Mouse (Mus musculus): ENCODE data around the gene St3gal4. TPM values are rescaled to one million over a fixed set of nuclear protein-coding genes. Genes with fewer than 3 reads are reported as not detected.

St3gal4 gene
- 12.6 and 14.1 TPM in 2 replicates for polyA plus RNA-seq (2015; fragmentation: Nextera tagmentation; extraction: Ambion mirVana)

DNA sequence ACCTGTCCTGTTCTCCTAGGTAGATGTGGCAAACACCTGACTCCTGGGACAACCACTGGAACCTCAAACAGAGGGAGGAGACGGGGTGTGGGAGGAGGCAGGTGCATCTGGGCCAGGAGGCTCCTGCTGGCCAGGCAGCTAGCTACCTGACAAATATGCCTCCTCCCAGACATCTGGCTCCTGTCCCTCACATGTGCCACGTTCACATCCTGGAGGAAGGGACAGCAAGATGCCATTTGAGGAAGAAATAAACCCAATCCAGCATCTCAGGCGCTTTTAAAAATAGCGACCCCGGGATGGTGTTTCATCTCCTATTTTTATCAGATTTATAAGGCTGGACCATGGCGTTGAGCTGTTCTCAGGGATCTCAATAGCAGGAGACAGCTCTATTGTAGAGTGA, at the start of gene St3gal4:
TSS of gene St3gal4 (minus strand) at position 101 of the 400 bp plus-strand sequence.

Other genes with a start within 250 kb of the St3gal4 start
- 26.6 and 30.2 TPM in 2 replicates for gene Dcps, start 56.8 kb upstream of the St3gal4 start, polyA plus RNA-seq (2015; fragmentation: Nextera tagmentation; extraction: Ambion mirVana)
- gene Srpr, start 80.9 kb upstream of the St3gal4 start, polyA plus RNA-seq (2015; fragmentation: Nextera tagmentation; extraction: Ambion mirVana): 90.2 and 97.6 TPM in 2 replicates
- 9.6 and 10.0 TPM in 2 replicates for gene Tirap, start 81.0 kb upstream of the St3gal4 start, polyA plus RNA-seq (2015; fragmentation: Nextera tagmentation; extraction: Ambion mirVana)
- gene Foxred1, start 91.8 kb upstream of the St3gal4 start, polyA plus RNA-seq (2015; fragmentation: Nextera tagmentation; extraction: Ambion mirVana): 29.2 and 29.3 TPM in 2 replicates
- 14.3 and 15.9 TPM in 2 replicates for gene Fam118b, start 148.5 kb upstream of the St3gal4 start, polyA plus RNA-seq (2015; fragmentation: Nextera tagmentation; extraction: Ambion mirVana)
- 11.2 and 13.3 TPM in 2 replicates for gene Rpusd4, start 148.6 kb upstream of the St3gal4 start, polyA plus RNA-seq (2015; fragmentation: Nextera tagmentation; extraction: Ambion mirVana)